Mouse (Mus musculus) CD8-positive naive resting alpha-beta T cell, adult 2 months (primary cell): ENCODE results near the gene St6gal1.
A peak's percentile ranks its signal among the peaks of the same experiment; 100 is the strongest.

Experiments
- DNase-seq, 2 experiments: peaks; one replicate each; pipeline ENCODE4 v3.0.0; 2022; ENCODE audit warnings: low read depth in 2 of 2, low spot score in 2 of 2

St6gal1 gene

GRCm38 (mm10) chr16:23271746-23272520, 47.4 kb downstream of the St6gal1 start:
- no peak for DNase-seq

GRCm38 (mm10) chr16:23272521-23273230, 48.1 kb downstream of the St6gal1 start:
- DNase-seq: no peak

GRCm38 (mm10) chr16:23274005-23274404, 49.5 kb downstream of the St6gal1 start:
- DNase-seq: no peak

- DNase-seq: no peak
Observed at GRCm38 (mm10) chr16:23274606-23275310, 50.2 kb downstream of the St6gal1 start.

- no peak for DNase-seq
Observed at GRCm38 (mm10) chr16:23275661-23276060, 51.1 kb downstream of the St6gal1 start.

GRCm38 (mm10) chr16:23279879-23280741, 55.6 kb downstream of the St6gal1 start:
- peak in 1 of 2 experiments; percentile 51 for DNase-seq

GRCm38 (mm10) chr16:23280742-23281090, 56.2 kb downstream of the St6gal1 start:
- no peak for DNase-seq

GRCm38 (mm10) chr16:23282241-23282640, 57.7 kb downstream of the St6gal1 start:
- DNase-seq: no peak

GRCm38 (mm10) chr16:23282941-23283340, 58.4 kb downstream of the St6gal1 start:
- DNase-seq: no peak

GRCm38 (mm10) chr16:23283677-23284076, 59.1 kb downstream of the St6gal1 start:
- DNase-seq: no peak

- no peak for DNase-seq
Observed at GRCm38 (mm10) chr16:23284470-23285394, 60.2 kb downstream of the St6gal1 start.

GRCm38 (mm10) chr16:23286380-23287097, 62.0 kb downstream of the St6gal1 start:
- DNase-seq: no peak

- no peak for DNase-seq
Observed at GRCm38 (mm10) chr16:23287312-23288040, 62.9 kb downstream of the St6gal1 start.

- no peak for DNase-seq
Observed at GRCm38 (mm10) chr16:23288103-23288502, 63.6 kb downstream of the St6gal1 start.

- no peak for DNase-seq
Observed at GRCm38 (mm10) chr16:23289424-23289823, 64.9 kb downstream of the St6gal1 start.

- no peak for DNase-seq
Observed at GRCm38 (mm10) chr16:23290171-23290570, 65.6 kb downstream of the St6gal1 start.

- no peak for DNase-seq
Observed at GRCm38 (mm10) chr16:23291521-23291920, 67.0 kb downstream of the St6gal1 start.

- DNase-seq: no peak
Observed at GRCm38 (mm10) chr16:23294236-23294635, 69.7 kb downstream of the St6gal1 start.

GRCm38 (mm10) chr16:23294747-23295146, 70.2 kb downstream of the St6gal1 start:
- no peak for DNase-seq
